Mouse (Mus musculus) forebrain, embryonic 14.5 days (tissue): ENCODE measurements around the gene Usf2. TPM values are rescaled to one million over a fixed set of nuclear protein-coding genes. Genes with fewer than 3 reads are reported as not detected.
A peak's percentile ranks its signal among the peaks of the same experiment; 100 is the strongest.
"Not testable (repeated sequence)": the region's sequence is repeated elsewhere in the genome, so short reads cannot be mapped to it uniquely, and the experiment has no call there.

Experiments used
- ATAC-seq: fragments of 200-750 bp; cut with Nextera tagmentation; 2 replicates; pipeline ENCODE4 v1.8.0; 2017; ENCODE audit warnings: mild to moderate bottlenecking, moderate library complexity
- DNase-seq: peaks from one replicate; pipeline ENCODE4 v3.0.0-alpha.2; 2015; ENCODE audit warnings: low spot score
- H3K27ac ChIP-seq: fragments of 300-500 bp; sonication (generic); 2 replicates; pipeline ENCODE4 v1.5.1; 2014; ENCODE audit warnings: low read depth, mild to moderate bottlenecking, control low read depth, low read length, moderate library complexity
- H3K27me3 ChIP-seq: fragments of 300-500 bp; sonication (generic); replicated peaks from 2 replicates; pipeline ENCODE4 v1.6.1; 2014; ENCODE audit warnings: low read length, control low read depth, mixed read lengths; ENCODE audit not compliant: control insufficient read depth, insufficient read depth
- H3K36me3 ChIP-seq: fragments of 300-500 bp; sonication (generic); 2 replicates; pipeline ENCODE4 v1.6.1; 2014; ENCODE audit warnings: low read length, control low read depth; ENCODE audit not compliant: control insufficient read depth, insufficient read depth
- H3K4me1 ChIP-seq: fragments of 300-500 bp; sonication (generic); 2 replicates; pipeline ENCODE4 v1.6.1; 2014; ENCODE audit warnings: antibody characterized with exemption, low read length, control low read depth; ENCODE audit not compliant: control insufficient read depth, insufficient read depth
- H3K4me2 ChIP-seq: fragments of 300-500 bp; sonication (generic); 2 replicates; pipeline ENCODE4 v1.6.1; 2014; ENCODE audit warnings: mild to moderate bottlenecking, control low read depth, low read length
- H3K4me3 ChIP-seq: fragments of 300-500 bp; sonication (generic); 2 replicates; pipeline ENCODE4 v1.5.1; 2014; ENCODE audit warnings: low read depth, low read length, control low read depth
- H3K9ac ChIP-seq: fragments of 300-500 bp; sonication (generic); 2 replicates; pipeline ENCODE4 v1.6.1; 2014; ENCODE audit warnings: mild to moderate bottlenecking, low read length, control low read depth, moderate library complexity
- H3K9me3 ChIP-seq: fragments of 300-500 bp; sonication (generic); replicated peaks from 2 replicates; pipeline ENCODE4 v1.6.1; 2016; ENCODE audit warnings: low read length, control low read depth, mixed read lengths; ENCODE audit not compliant: control insufficient read depth
- WGBS: fragments of 180-500 bp; shearing (Covaris S2); extraction: QIAGEN DNeasy Blood & Tissue Kit; methylation state at CpG from one replicate; pipeline ENCODE4 v1.1.7; 2014; 5-methylcytosine and 5-hydroxymethylcytosine counted together
- polyA plus RNA-seq: library from polyadenylated mRNA; unstranded; fragments of >200 nt; fragmentation: Nextera tagmentation; extraction: Ambion mirVana; gene quantifications from 2 replicates; pipeline ENCODE4 v1.2.1, GENCODE M21; 2014

The Usf2 gene
- polyA plus RNA-seq, 1 experiment from 2014 or later, result 25.0 TPM

DNA sequence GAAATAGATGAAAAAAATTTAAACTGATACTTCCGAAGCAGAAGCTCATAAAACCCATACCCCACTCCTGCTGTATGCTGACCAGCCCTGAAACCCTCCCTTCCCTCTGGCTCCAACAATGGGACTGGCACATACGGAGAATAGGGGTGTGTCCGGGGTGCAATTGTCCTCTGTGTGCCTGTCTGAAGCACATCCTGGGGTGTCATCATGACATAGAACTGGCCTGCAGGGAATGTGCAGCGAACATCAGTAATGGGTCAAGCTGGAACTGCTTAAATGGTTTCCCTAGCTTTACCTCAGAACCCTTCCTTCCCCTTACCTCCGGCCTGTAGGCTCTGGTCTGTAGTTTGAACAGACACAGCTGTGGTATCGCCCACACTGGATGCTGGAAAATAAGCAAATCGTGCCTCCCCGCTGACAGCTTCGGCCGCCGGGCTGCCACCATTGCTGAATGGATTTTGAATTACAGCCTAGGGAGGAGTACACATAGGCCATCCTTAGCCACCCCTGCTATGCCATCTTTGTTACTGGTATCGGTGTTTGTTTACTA lies 1.6 kb downstream of the Usf2 start:
- H3K4me1 ChIP-seq, result peaks cover 14% of the 10 kb centered on the region
- peak overlapping the region; percentile 94; the same call in 1 of the 2 replicates for H3K9ac ChIP-seq
- DNase-seq (no peak), ATAC-seq (no peak)
- H3K4me2 ChIP-seq, result peak overlapping the region; percentile 80
- H3K9me3 ChIP-seq, result no peaks in the 10 kb centered on the region
- H3K36me3 ChIP-seq, result peaks cover 58% of the 10 kb centered on the region
- H3K27me3 ChIP-seq, result no peaks in the 10 kb centered on the region
- peak overlapping the region; percentile 92 for H3K4me3 ChIP-seq
- 87% methylated on average over 12 of the region's 12 CpGs for WGBS
- no peak overlapping the region for H3K27ac ChIP-seq

DNA sequence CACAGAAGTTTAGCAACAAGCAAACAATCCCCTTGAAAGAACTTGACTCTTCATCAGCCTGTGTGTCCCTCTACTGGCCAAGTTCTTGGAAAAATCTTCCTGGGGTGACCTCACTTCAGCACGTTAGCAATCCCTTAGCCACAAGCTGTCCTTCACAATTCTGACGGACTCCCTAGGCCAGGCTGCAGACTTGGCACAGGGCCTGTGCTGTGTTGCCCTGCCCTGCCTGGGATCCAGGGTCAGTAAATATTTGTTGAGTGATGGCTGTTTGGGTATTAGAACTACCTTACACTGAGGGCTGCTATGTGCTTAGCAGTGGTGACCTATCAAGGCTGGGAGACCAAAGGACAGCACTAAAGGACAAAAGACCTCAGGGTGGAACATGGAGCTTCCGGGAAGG lies 2.6 kb downstream of the Usf2 start:
- WGBS, result 84% methylated on average over 3 of the region's 3 CpGs
- Histone ChIP-seq H3K4me1 (peaks cover 14% of the 10 kb centered on the region), H3K36me3 (peaks cover 59% of the 10 kb centered on the region)

DNA sequence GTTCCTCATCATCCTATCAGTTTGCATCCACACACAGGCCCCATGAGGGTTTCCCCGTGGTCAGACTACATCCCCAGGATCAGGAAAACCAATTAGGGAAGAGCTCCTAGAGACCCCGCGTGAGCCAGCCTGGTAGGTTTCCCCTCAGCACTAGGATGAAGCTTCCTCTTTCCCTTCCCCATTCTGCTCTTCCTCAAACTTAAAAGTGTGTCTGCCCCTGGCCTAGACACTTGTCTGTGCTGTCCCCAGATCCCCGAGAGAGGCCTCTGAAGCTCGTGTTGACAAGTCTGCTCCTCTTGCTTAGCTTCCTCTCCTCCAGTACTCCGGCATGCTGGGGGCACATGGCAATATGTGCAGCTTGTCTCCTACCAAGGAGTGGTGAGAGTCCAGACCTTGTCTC lies 3.1 kb downstream of the Usf2 start:
- ATAC-seq, result no peak

More for the DNA sequence above, 2.6 kb downstream of the Usf2 start:
- ATAC-seq (no peak), DNase-seq (no peak)
- H3K27ac ChIP-seq, result no peak overlapping the region
- no peaks in the 10 kb centered on the region for H3K9me3 ChIP-seq
- no peak overlapping the region for H3K4me2 ChIP-seq
- no peak overlapping the region for H3K9ac ChIP-seq
- H3K27me3 ChIP-seq, result no peaks in the 10 kb centered on the region
- H3K4me3 ChIP-seq, result no peak overlapping the region

DNA sequence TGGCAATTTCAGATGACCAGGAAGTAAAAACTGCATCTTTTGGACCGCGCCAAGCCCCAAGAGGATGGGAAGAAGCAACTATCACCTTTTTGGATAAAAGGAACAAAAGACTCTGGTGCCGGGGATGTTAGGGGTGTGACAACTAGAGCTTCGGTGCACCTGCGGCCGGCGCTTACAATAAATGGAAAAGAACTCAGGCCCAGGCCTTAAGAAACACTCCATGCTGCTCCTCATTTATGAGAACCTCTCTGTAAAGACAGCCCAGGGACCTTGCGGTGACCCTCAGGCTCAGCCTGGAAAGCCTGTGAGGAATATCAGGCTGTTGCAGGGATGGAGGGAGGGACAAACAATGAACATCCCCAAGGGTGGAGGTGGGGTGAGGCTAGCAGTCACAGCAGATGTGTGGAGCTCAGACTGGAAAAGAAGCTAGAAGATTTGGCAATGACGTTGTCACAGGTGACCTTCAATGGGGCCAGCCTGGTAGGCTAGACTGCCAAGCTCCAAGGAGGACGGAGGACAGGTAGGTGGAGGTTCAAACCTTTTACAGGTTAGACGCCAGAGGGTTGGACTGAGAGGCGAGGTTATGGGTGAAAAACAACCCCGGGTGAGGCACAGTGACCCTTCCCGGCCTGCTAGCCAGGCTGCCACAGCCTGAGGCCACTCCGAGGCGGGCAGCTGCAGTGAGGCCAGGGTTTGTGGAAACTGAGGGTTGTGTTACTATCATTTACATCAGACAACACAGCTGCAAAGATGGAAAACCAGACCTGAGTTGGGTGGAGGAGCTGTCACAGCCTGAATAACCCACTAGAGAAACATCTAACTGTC lies 4.0 kb downstream of the Usf2 start:
- H3K9ac ChIP-seq, result no peak overlapping the region
- DNase-seq (no peak), ATAC-seq (no peak)
- 93% methylated on average over 16 of the region's 16 CpGs for WGBS
- H3K9me3 ChIP-seq, result no peaks in the 10 kb centered on the region
- H3K4me2 ChIP-seq, result no peak overlapping the region
- no peaks in the 10 kb centered on the region for H3K27me3 ChIP-seq
- no peak overlapping the region for H3K27ac ChIP-seq
- no peak overlapping the region for H3K4me3 ChIP-seq
- H3K4me1 ChIP-seq, result peaks cover 8% of the 10 kb centered on the region
- H3K36me3 ChIP-seq, result peaks cover 61% of the 10 kb centered on the region

More for the DNA sequence above, 3.1 kb downstream of the Usf2 start:
- 84% methylated on average over 6 of the region's 6 CpGs for WGBS
- Histone ChIP-seq H3K9me3 (no peaks in the 10 kb centered on the region), H3K27me3 (no peaks in the 10 kb centered on the region), H3K36me3 (peaks cover 61% of the 10 kb centered on the region), H3K4me1 (peaks cover 14% of the 10 kb centered on the region), H3K4me3 (no peak overlapping the region), H3K27ac (no peak overlapping the region), H3K9ac (no peak overlapping the region), H3K4me2 (no peak overlapping the region)
- DNase-seq, result no peak

DNA sequence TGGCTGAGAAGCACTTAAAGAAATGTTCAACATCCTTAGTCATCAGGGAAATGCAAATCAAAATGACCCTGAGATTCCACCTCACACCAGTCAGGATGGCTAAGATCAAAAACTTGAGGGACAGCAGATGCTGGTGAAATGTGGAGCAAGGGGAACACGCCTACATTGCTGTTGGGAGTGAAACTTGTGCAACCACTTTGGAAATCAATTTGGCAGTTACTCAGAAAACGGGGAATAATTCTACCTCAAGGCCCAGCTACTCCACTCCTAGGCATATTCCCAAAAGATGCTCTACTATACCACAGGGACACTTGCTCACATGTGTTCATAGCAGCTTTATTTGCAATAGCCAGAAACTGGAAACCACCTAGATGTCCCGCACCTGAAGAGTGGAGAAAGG lies 6.7 kb downstream of the Usf2 start:
- not testable (repeated sequence) for H3K27ac ChIP-seq, DNase-seq, H3K4me3 ChIP-seq, H3K4me1 ChIP-seq, H3K4me2 ChIP-seq, H3K9me3 ChIP-seq, H3K27me3 ChIP-seq, ATAC-seq, H3K9ac ChIP-seq
- 94% methylated on average over 3 of the region's 3 CpGs for WGBS
- H3K36me3 ChIP-seq, result peaks cover 74% of the 10 kb centered on the region

DNA sequence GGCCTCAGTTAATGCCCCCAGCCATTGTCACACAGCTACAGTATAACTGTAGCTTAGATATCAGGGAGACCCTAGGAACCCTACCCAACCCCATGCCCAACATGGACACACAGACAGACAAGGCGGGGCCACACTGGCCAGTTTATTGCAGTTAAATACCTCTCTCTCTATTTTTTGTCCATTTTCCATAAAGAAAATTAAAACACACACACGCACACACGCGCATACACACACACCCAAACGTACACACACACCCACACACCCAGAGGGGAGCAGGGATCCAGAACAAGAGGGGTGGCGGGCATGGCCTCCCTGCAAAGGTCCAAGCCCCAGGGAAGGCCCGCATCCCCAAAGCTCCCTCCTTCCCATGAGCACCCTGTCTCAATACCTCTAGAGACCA lies 10.7 kb downstream of the Usf2 start:
- Histone ChIP-seq H3K27ac (no peak overlapping the region), H3K4me3 (no peak overlapping the region), H3K9me3 (no peaks in the 10 kb centered on the region), H3K36me3 (peaks cover 36% of the 10 kb centered on the region), H3K9ac (no peak overlapping the region), H3K4me2 (no peak overlapping the region), H3K4me1 (no peaks in the 10 kb centered on the region), H3K27me3 (no peaks in the 10 kb centered on the region)
- WGBS, result 93% methylated on average over 7 of the region's 7 CpGs
- ATAC-seq (no peak), DNase-seq (no peak)

DNA sequence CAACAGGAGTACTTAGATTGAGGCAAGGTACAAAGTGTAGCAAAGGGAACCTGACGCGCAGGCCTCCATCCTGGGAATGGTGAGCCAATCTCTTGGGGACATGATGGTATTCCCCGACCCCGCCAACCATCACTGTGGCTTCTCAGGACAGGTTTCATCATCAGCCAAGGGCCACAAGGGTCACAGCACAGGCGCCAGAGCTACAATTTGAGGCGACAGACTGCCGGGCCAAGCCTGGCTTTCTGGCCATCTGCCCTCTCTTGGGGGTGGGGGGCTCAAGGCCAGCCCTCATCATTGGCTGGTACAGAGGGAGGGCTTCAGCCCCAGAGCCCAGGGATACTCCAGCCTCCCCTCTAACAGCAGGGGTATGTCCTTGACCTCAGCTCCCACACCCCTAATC lies 11.1 kb downstream of the Usf2 start:
- peaks cover 33% of the 10 kb centered on the region for H3K36me3 ChIP-seq
- H3K9ac ChIP-seq, H3K9me3 ChIP-seq, H3K4me2 ChIP-seq, H3K4me1 ChIP-seq, ATAC-seq, H3K27me3 ChIP-seq, DNase-seq, H3K27ac ChIP-seq, H3K4me3 ChIP-seq: not testable (repeated sequence)
- 95% methylated on average over 7 of the region's 7 CpGs for WGBS

DNA sequence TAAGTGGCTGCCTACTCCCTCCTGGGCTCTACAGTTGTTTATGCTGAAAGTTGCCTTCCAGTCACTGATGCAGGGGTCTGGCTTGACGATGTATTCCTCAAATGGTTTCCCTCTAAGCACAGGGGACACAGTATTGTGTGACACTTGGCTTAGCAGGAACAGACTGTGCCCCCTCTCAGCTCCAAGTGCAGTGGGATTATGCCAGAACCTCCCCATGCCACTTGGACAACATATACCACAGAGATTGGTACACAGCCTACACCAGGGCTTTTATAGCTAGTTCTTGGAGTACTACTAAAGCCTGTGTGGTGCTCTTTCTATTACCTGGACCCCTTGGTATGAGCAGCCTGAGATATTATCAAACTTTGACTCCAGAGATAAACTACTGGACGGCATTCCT lies 11.9 kb downstream of the Usf2 start:
- 71% methylated on average over 2 of the region's 2 CpGs for WGBS

More for the DNA sequence above, 11.9 kb downstream of the Usf2 start:
- not testable (repeated sequence) for H3K4me2 ChIP-seq, ATAC-seq, DNase-seq, H3K9me3 ChIP-seq, H3K27me3 ChIP-seq, H3K9ac ChIP-seq, H3K27ac ChIP-seq, H3K4me3 ChIP-seq, H3K4me1 ChIP-seq
- H3K36me3 ChIP-seq, result peaks cover 26% of the 10 kb centered on the region
